Mouse (Mus musculus) lung, postnatal 0 days (tissue): ENCODE data around the gene Rfk. TPM values are rescaled to one million over a fixed set of nuclear protein-coding genes. Genes with fewer than 3 reads are reported as not detected.

ENCODE experiments used
- ATAC-seq: fragments of 200-750 bp; cut with Nextera tagmentation; 2 replicates; pipeline ENCODE4 v1.8.0; 2017; ENCODE audit warnings: moderate library complexity
- DNase-seq: peaks from one replicate; pipeline ENCODE4 v3.0.0-alpha.2; 2016; ENCODE audit warnings: low spot score
- H3K27ac ChIP-seq: fragments of 300-500 bp; sonication (generic); 2 replicates; pipeline ENCODE4 v1.5.1; 2014; ENCODE audit warnings: antibody characterized with exemption, mild to moderate bottlenecking, low read length, mixed read lengths
- H3K27me3 ChIP-seq: fragments of 300-500 bp; sonication (generic); replicated peaks from 2 replicates; pipeline ENCODE4 v1.6.1; 2014; ENCODE audit warnings: low read length, mixed read lengths; ENCODE audit not compliant: insufficient read depth
- H3K36me3 ChIP-seq: fragments of 300-500 bp; sonication (generic); 2 replicates; pipeline ENCODE4 v1.6.1; 2014; ENCODE audit warnings: low read length, mixed read lengths; ENCODE audit not compliant: insufficient read depth
- H3K4me1 ChIP-seq: fragments of 300-500 bp; sonication (generic); 2 replicates; pipeline ENCODE4 v1.6.1; 2014; ENCODE audit warnings: antibody characterized with exemption, low read depth, low read length, mixed read lengths; ENCODE audit not compliant: insufficient read depth
- H3K4me2 ChIP-seq: fragments of 300-500 bp; sonication (generic); replicated peaks from 2 replicates; pipeline ENCODE4 v1.6.1; 2014; ENCODE audit warnings: low read depth, mild to moderate bottlenecking, low read length, moderate library complexity, mixed read lengths
- H3K4me3 ChIP-seq: fragments of 300-500 bp; sonication (generic); 2 replicates; pipeline ENCODE4 v1.5.1; 2014; ENCODE audit warnings: low read depth, low read length
- H3K9ac ChIP-seq: fragments of 300-500 bp; sonication (generic); replicated peaks from 2 replicates; pipeline ENCODE4 v1.6.1; 2014; ENCODE audit warnings: low read depth, mild to moderate bottlenecking
- H3K9me3 ChIP-seq: fragments of 300-500 bp; sonication (generic); 2 replicates; pipeline ENCODE4 v1.6.1; 2016; ENCODE audit warnings: low read length, mixed read lengths
- CTCF ChIP-seq: IDR thresholded peaks from 2 replicates; pipeline ENCODE4 v1.5.1; 2016; ENCODE audit warnings: antibody characterized with exemption, mild to moderate bottlenecking
- EP300 ChIP-seq: IDR thresholded peaks from 2 replicates; pipeline ENCODE4 v1.6.1; 2016; ENCODE audit warnings: antibody characterized with exemption, mild to moderate bottlenecking, control low read depth
- WGBS: fragments of 180-500 bp; shearing (Covaris S2); extraction: QIAGEN DNeasy Blood & Tissue Kit; methylation state at CpG from one replicate; pipeline ENCODE4 v1.1.7; 2014; 5-methylcytosine and 5-hydroxymethylcytosine counted together
- polyA plus RNA-seq: library from polyadenylated mRNA; unstranded; fragments of >200 nt; fragmentation: Nextera tagmentation; extraction: Ambion mirVana; gene quantifications from 2 replicates; pipeline ENCODE4 v1.2.1, GENCODE M21; 2015

Gene Rfk
- 77.4 and 93.0 TPM in 2 replicates for polyA plus RNA-seq

- DNase-seq = peak; percentile 96
- H3K27me3 ChIP-seq = no peaks in the 10 kb centered on the region
- H3K4me3 ChIP-seq = peak within 1 kb of the TSS; percentile 87
- peak within 1 kb of the TSS; percentile 92 for H3K27ac ChIP-seq
- TF ChIP-seq EP300 = no peak
- TF ChIP-seq CTCF = no peak
- no peaks in the 10 kb centered on the region; the same call in 1 of the 2 replicates for H3K4me1 ChIP-seq
- peak; percentile 98 for ATAC-seq
- H3K4me2 ChIP-seq = peak within 1 kb of the TSS; percentile 82
- under 1% methylated on average over 64 of the region's 83 CpGs for WGBS
- H3K9me3 ChIP-seq = no peaks in the 10 kb centered on the region
- peak within 1 kb of the TSS; percentile 90 for H3K9ac ChIP-seq
- H3K36me3 ChIP-seq = no peaks in the 10 kb centered on the region
Observed at GRCm38 (mm10) chr19:17393841-17394591, at the start of gene Rfk. Rfk (plus strand) TSS chr19:17394043.

- WGBS = 77% methylated on average over 7 of the region's 7 CpGs
- Histone ChIP-seq H3K9ac (no peak overlapping the region), H3K4me3 (no peak overlapping the region), H3K9me3 (no peaks in the 10 kb centered on the region), H3K4me2 (no peak overlapping the region), H3K4me1 (no peaks in the 10 kb centered on the region), H3K36me3 (no peaks in the 10 kb centered on the region), H3K27ac (no peak overlapping the region), H3K27me3 (no peaks in the 10 kb centered on the region)
- peak; percentile 33 for DNase-seq
- no peak for TF ChIP-seq EP300
- TF ChIP-seq CTCF = no peak
- no peak for ATAC-seq
Observed at GRCm38 (mm10) chr19:17344881-17345280, 49.0 kb upstream of the Rfk start.

- Histone ChIP-seq H3K4me3 (no peak overlapping the region), H3K4me1 (no peaks in the 10 kb centered on the region), H3K27me3 (no peaks in the 10 kb centered on the region), H3K4me2 (no peak overlapping the region), H3K36me3 (no peaks in the 10 kb centered on the region), H3K9me3 (no peaks in the 10 kb centered on the region), H3K9ac (no peak overlapping the region), H3K27ac (no peak overlapping the region)
- no peak for DNase-seq
- no peak for TF ChIP-seq EP300
- TF ChIP-seq CTCF = no peak
- 98% methylated on average over 3 of the region's 3 CpGs for WGBS
- no peak for ATAC-seq
Observed at GRCm38 (mm10) chr19:17346716-17347474, 46.9 kb upstream of the Rfk start.

- Histone ChIP-seq H3K9me3 (no peaks in the 10 kb centered on the region), H3K27me3 (no peaks in the 10 kb centered on the region), H3K4me3 (no peak overlapping the region), H3K4me2 (no peak overlapping the region), H3K36me3 (no peaks in the 10 kb centered on the region), H3K27ac (no peak overlapping the region), H3K9ac (no peak overlapping the region), H3K4me1 (no peaks in the 10 kb centered on the region)
- ATAC-seq (no peak), DNase-seq (no peak)
- TF ChIP-seq CTCF (no peak), EP300 (no peak)
- 76% methylated on average over 2 of the region's 2 CpGs for WGBS
Observed at GRCm38 (mm10) chr19:17347852-17348251, 46.0 kb upstream of the Rfk start.

- no peak for DNase-seq
- TF ChIP-seq CTCF (no peak), EP300 (no peak)
Observed at GRCm38 (mm10) chr19:17353727-17354126, 40.1 kb upstream of the Rfk start.

GRCm38 (mm10) chr19:17354362-17354761, 39.5 kb upstream of the Rfk start:
- Histone ChIP-seq H3K27me3 (0 out of 2 replicates have a peak, but pooled peaks cover 3% of the 10 kb centered on the region), H3K4me3 (no peak overlapping the region), H3K9ac (no peak overlapping the region), H3K36me3 (no peaks in the 10 kb centered on the region), H3K4me2 (0 out of 2 replicates have a peak overlapping the region, but pooled peaks have one; percentile 11), H3K4me1 (no peaks in the 10 kb centered on the region), H3K27ac (no peak overlapping the region), H3K9me3 (no peaks in the 10 kb centered on the region)
- no peak for DNase-seq
- no peak for ATAC-seq
- TF ChIP-seq EP300 (no peak), CTCF (no peak)
- WGBS = 61% methylated on average over 4 of the region's 4 CpGs

More at GRCm38 (mm10) chr19:17353727-17354126, 40.1 kb upstream of the Rfk start:
- Histone ChIP-seq H3K9me3 (no peaks in the 10 kb centered on the region), H3K4me2 (no peak overlapping the region), H3K27ac (no peak overlapping the region), H3K4me1 (no peaks in the 10 kb centered on the region), H3K27me3 (0 out of 2 replicates have a peak, but pooled peaks cover 3% of the 10 kb centered on the region), H3K9ac (no peak overlapping the region), H3K4me3 (no peak overlapping the region), H3K36me3 (no peaks in the 10 kb centered on the region)
- WGBS = 81% methylated on average over 8 of the region's 8 CpGs
- ATAC-seq = no peak
